27 mouse cellular contexts compared by ENCODE assay signal in the genomic region with DNA sequence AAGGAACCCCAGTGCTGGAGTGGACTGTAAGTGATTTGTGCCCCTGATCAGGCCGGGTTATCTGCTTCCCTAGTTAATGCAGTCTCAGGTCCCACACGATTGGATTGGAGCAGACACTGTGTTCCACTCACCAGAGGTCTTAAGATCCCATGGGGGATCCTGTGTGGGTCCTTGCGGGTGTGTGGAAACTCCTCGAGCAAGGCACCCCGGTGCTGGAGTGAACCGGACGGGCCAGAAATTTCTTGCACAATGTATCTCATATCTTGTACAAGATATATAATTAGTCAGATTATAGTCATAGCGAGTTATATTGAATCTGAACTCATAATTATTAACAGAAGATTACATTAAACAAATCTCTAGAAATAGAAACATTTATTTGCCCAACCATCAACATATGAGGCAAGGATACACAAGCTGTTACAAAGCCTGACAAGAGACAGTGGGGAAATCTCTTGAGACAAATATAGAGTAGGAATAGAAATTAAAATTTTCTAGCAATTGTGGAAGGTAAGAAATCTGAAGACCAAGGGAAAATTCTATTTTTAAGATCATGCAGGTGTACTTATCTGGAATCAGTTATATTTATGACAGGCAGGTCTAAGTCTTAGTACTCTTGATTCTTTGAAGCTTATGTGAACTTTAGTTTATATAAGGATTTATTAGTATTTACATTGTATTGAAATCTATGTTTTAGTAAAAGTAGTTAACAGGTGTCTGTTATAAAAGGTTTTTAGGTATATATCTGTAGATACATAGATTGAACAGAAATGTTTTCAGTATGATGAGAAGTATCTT. TPM values are rescaled to one million over a fixed set of nuclear protein-coding genes. Genes with fewer than 3 reads are reported as not detected.
DNase-seq lines count a peak whose midpoint lies in the region; ATAC-seq and TF ChIP-seq lines count a peak whose summit lies in the region.
"Had no signal": no experiment of that assay in that cellular context is flagged by ENCODE, and none has a peak within 500 bp of the region (broad histone marks: within the 10 kb centered on the region; RNA-seq: fewer than 3 reads in every experiment).

No protein-coding gene starts in this region.

- DNase-seq in heart, adult 11 months, result peak; percentile 79
- no peak for DNase-seq in heart, postnatal 14 days
- no peak for DNase-seq in layer of hippocampus, adult 9-11 months
- DNase-seq in midbrain, postnatal 0 days (ENCODE audit: low spot score), result no peak
- DNase-seq: adrenal gland, adult 2 months; adrenal gland, postnatal 10 days; adrenal gland, postnatal 25 days; B cell, adult 2 months; cerebellum, adult 11 months; cerebellum, adult 18-20 months; cerebellum, adult 8-10 months; cerebellum, adult 9-11 months; cerebellum, postnatal 14 days; cerebellum, postnatal 36 days; embryo, embryonic 11 days; forebrain, postnatal 0 days had no signal

- no peaks in the 10 kb centered on the region for H3K4me1 ChIP-seq in intestine, embryonic 16.5 days (ENCODE audit: control insufficient read depth, insufficient read depth, low read length)
- H3K4me1 ChIP-seq in midbrain, postnatal 0 days (ENCODE audit: insufficient read depth, low read length), result no peaks in the 10 kb centered on the region
- H3K4me1 ChIP-seq: embryonic facial prominence, embryonic 13.5 days; embryonic facial prominence, embryonic 15.5 days; forebrain, embryonic 10.5 days; forebrain, embryonic 12.5 days had no signal

- no peak overlapping the region for H3K4me3 ChIP-seq in intestine, embryonic 16.5 days (ENCODE audit: low read length)
- H3K4me3 ChIP-seq in midbrain, postnatal 0 days (ENCODE audit: low read depth, low read length), result no peak overlapping the region
- H3K4me3 ChIP-seq: embryonic facial prominence, embryonic 13.5 days; embryonic facial prominence, embryonic 15.5 days; erythroblast, embryonic 14.5 days; forebrain, embryonic 10.5 days; forebrain, embryonic 12.5 days had no signal

- no peak for TF ChIP-seq CTCF in midbrain, postnatal 0 days (IDR thresholded peaks at IDR 0.05)

- 77% methylated on average over 8 of the region's 8 CpGs for WGBS in intestine, embryonic 16.5 days
- 89% methylated on average over 8 of the region's 8 CpGs for WGBS in midbrain, postnatal 0 days

- intact Hi-C loops in heart, postnatal 14 days (cut with DNase I), result no loop called here

- no peaks in the 10 kb centered on the region for H3K9me3 ChIP-seq in intestine, embryonic 16.5 days (ENCODE audit: control insufficient read depth, low read length)
- H3K9me3 ChIP-seq in midbrain, postnatal 0 days (ENCODE audit: low read length), result no peaks in the 10 kb centered on the region
- H3K9me3 ChIP-seq: embryonic facial prominence, embryonic 13.5 days; embryonic facial prominence, embryonic 15.5 days; forebrain, embryonic 10.5 days; forebrain, embryonic 12.5 days had no signal

- H3K27ac ChIP-seq in intestine, embryonic 16.5 days (ENCODE audit: low read length), result no peak overlapping the region
- H3K27ac ChIP-seq in midbrain, postnatal 0 days (ENCODE audit: low read depth, low read length), result no peak overlapping the region
- H3K27ac ChIP-seq: embryonic facial prominence, embryonic 13.5 days; embryonic facial prominence, embryonic 15.5 days; forebrain, embryonic 10.5 days; forebrain, embryonic 12.5 days had no signal

- no peaks in the 10 kb centered on the region for H3K36me3 ChIP-seq in intestine, embryonic 16.5 days (ENCODE audit: control insufficient read depth, insufficient read depth, low read length)
- H3K36me3 ChIP-seq in midbrain, postnatal 0 days (ENCODE audit: insufficient read depth, low read length), result no peaks in the 10 kb centered on the region
- H3K36me3 ChIP-seq: embryonic facial prominence, embryonic 13.5 days; embryonic facial prominence, embryonic 15.5 days; forebrain, embryonic 10.5 days; forebrain, embryonic 12.5 days; G1E had no signal

- no peaks in the 10 kb centered on the region for H3K27me3 ChIP-seq in intestine, embryonic 16.5 days (replicated peaks; ENCODE audit: control insufficient read depth, insufficient read depth, low read length)
- H3K27me3 ChIP-seq in midbrain, postnatal 0 days (ENCODE audit: insufficient read depth, low read length), result no peaks in the 10 kb centered on the region
- H3K27me3 ChIP-seq: CH12.LX; embryonic facial prominence, embryonic 13.5 days; embryonic facial prominence, embryonic 15.5 days; forebrain, embryonic 12.5 days had no signal

- no peak overlapping the region for H3K4me2 ChIP-seq in intestine, embryonic 16.5 days (ENCODE audit: low read depth, low read length)
- H3K4me2 ChIP-seq in midbrain, postnatal 0 days (ENCODE audit: low read depth, low read length, poor library complexity, severe bottlenecking), result no peak overlapping the region
- H3K4me2 ChIP-seq: embryonic facial prominence, embryonic 13.5 days; embryonic facial prominence, embryonic 15.5 days; forebrain, embryonic 12.5 days had no signal

- peak; percentile 64 for ATAC-seq in intestine, embryonic 16.5 days
- no peak for ATAC-seq in midbrain, postnatal 0 days (ENCODE audit: low FRiP score)
- ATAC-seq: CD4-positive, CD25-positive, alpha-beta regulatory T cell, adult 4 months; forebrain, embryonic 14.5 days; forebrain, postnatal 0 days had no signal

- no peak overlapping the region for H3K9ac ChIP-seq in intestine, embryonic 16.5 days (ENCODE audit: low read depth, low read length)
- no peak overlapping the region for H3K9ac ChIP-seq in midbrain, postnatal 0 days (replicated peaks; ENCODE audit: low read length, poor library complexity, severe bottlenecking)
- H3K9ac ChIP-seq: embryonic facial prominence, embryonic 13.5 days; embryonic facial prominence, embryonic 15.5 days; forebrain, embryonic 12.5 days; forebrain, postnatal 0 days had no signal

RNA-seq across cellular contexts. Expression of a gene that starts 18.1 kb away (rescaled TPM):
- under 1 TPM in 1 of 2 experiments, not detected in 1; 0.17 TPM for total RNA-seq in heart, postnatal 14 days (2021)
- polyA plus RNA-seq in intestine, embryonic 16.5 days (2015; fragmentation: Nextera tagmentation; extraction: Ambion mirVana), result 0.46 and 0.75 TPM in 2 replicates
- 0.19 and 0.93 TPM in 2 replicates for total RNA-seq in midbrain, postnatal 0 days (2014; rRNA removed)
- 0.42 and 0.46 TPM in 2 replicates for polyA plus RNA-seq in midbrain, postnatal 0 days (2015; fragmentation: Nextera tagmentation; extraction: Ambion mirVana)
- total RNA-seq: adrenal gland, postnatal 25 days; adrenal gland, postnatal 4 days; G1E had no signal
- polyA plus RNA-seq: adrenal gland, adult 2 months; erythroblast, embryonic 14.5 days; forebrain, embryonic 10.5 days; forebrain, embryonic 12.5 days; G1E had no signal
